Mouse (Mus musculus): ENCODE data around the gene Lgsn. TPM values are rescaled to one million over a fixed set of nuclear protein-coding genes. Genes with fewer than 3 reads are reported as not detected.

Gene Lgsn
- polyA plus RNA-seq, 1 experiment from 2014 or later = not detected

DNA sequence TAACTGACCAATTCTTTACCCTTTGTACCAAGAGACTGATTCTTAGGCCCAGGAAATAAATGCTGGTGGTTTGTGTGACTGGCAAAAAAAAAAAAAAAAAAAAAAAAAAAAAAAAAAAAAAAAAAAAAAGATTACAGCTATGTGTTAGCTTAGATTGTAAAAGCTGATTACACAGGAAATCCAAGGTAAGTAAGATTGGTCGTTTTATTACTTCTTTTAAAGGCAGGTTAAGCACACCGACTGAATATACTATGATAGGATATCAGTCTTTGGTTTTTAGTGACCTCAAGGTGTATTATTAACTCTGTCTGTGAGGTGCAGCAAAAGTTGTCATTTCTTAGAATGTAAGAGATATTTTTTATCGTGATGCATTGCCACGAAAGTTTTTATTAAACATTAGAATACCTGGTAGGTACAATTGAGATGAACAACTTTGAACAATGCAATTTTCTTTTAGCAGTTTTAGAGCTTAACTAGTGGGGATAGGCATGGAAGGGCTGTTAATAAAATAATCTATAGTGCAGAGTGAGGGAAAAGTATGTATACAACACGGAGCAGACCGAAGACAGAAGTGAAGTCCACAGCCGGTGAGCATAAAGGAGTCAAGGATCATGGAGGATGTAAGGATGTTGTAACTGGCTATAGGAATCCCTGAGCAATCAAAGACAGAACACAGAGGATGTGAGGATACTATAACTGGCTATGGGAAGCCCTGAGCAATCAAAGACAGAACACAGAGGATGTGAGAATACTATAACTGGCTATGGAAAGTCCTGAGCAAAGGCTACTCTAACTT is 10.7 kb upstream of the Lgsn start:
- H3K27me3 ChIP-seq = no peaks in the 10 kb centered on the region
- no peaks in the 10 kb centered on the region for H3K36me3 ChIP-seq
- no peak overlapping the region for H3K27ac ChIP-seq (replicated peaks)
- no peak overlapping the region for H3K4me3 ChIP-seq (replicated peaks)
- no peaks in the 10 kb centered on the region for H3K9me3 ChIP-seq (replicated peaks)
- ATAC-seq (ENCODE audit: insufficient number of reproducible peaks, low FRiP score, low TSS enrichment, low read depth) = no peak
- no peak overlapping the region for H3K4me2 ChIP-seq (replicated peaks)
- no peak overlapping the region for H3K9ac ChIP-seq
- H3K4me1 ChIP-seq = no peaks in the 10 kb centered on the region
- WGBS = 87% methylated on average over 7 of the region's 7 CpGs

DNA sequence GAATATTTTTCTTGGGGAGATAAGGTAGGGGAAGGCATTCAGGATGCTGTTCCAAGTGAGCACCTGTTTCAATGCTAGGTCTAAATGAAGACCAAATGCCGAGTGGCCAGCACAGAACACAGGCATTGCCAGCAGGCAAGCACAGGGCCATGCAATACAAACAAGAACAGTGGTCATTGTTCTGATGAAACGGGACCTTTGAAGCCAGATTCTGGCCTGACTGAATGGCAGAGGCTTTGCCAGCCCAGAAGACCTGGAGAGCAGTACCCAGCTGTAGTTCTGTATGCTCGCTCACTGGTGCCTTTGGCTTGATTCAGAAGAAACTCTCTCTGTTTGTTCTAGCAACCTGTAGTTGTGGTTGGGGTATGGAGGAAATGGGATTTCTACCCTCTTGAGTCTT is 800 bp upstream of the Lgsn start:
- Histone ChIP-seq H3K9me3 (replicated peaks) (no peaks in the 10 kb centered on the region), H3K4me1 (no peaks in the 10 kb centered on the region), H3K4me3 (replicated peaks) (no peak overlapping the region), H3K27me3 (no peaks in the 10 kb centered on the region), H3K4me2 (replicated peaks) (no peak overlapping the region), H3K9ac (no peak overlapping the region), H3K27ac (replicated peaks) (no peak overlapping the region), H3K36me3 (no peaks in the 10 kb centered on the region)
- ATAC-seq (ENCODE audit: insufficient number of reproducible peaks, low FRiP score, low TSS enrichment, low read depth) = no peak
- 62% methylated on average over 3 of the region's 3 CpGs for WGBS

GRCm38 (mm10) chr1:31178264-31178663 is 2.1 kb downstream of the Lgsn start:
- Histone ChIP-seq H3K27me3 (no peaks in the 10 kb centered on the region), H3K27ac (replicated peaks) (no peak overlapping the region), H3K9me3 (replicated peaks) (no peaks in the 10 kb centered on the region), H3K4me1 (no peaks in the 10 kb centered on the region), H3K36me3 (no peaks in the 10 kb centered on the region), H3K4me3 (replicated peaks) (no peak overlapping the region), H3K9ac (no peak overlapping the region), H3K4me2 (replicated peaks) (no peak overlapping the region)
- 29% methylated on average over 1 of the region's 1 CpGs for WGBS
- ATAC-seq (ENCODE audit: insufficient number of reproducible peaks, low FRiP score, low TSS enrichment, low read depth) = no peak

- WGBS = 62% methylated on average over 10 of the region's 10 CpGs
- no peaks in the 10 kb centered on the region for H3K36me3 ChIP-seq
- no peak overlapping the region for H3K9ac ChIP-seq
- no peaks in the 10 kb centered on the region for H3K27me3 ChIP-seq
- no peaks in the 10 kb centered on the region for H3K4me1 ChIP-seq
- H3K27ac ChIP-seq (replicated peaks) = no peak overlapping the region
- H3K4me3 ChIP-seq (replicated peaks) = no peak overlapping the region
- H3K9me3 ChIP-seq (replicated peaks) = no peaks in the 10 kb centered on the region
- ATAC-seq (ENCODE audit: insufficient number of reproducible peaks, low FRiP score, low TSS enrichment, low read depth) = no peak
- no peak overlapping the region for H3K4me2 ChIP-seq (replicated peaks)
These were observed 14.2 kb downstream of the Lgsn start for GRCm38 (mm10) chr1:31190237-31190866.

GRCm38 (mm10) chr1:31195633-31196032 is 19.4 kb downstream of the Lgsn start:
- WGBS = 78% methylated on average over 1 of the region's 1 CpGs
- no peaks in the 10 kb centered on the region for H3K4me1 ChIP-seq
- no peak for ATAC-seq (ENCODE audit: insufficient number of reproducible peaks, low FRiP score, low TSS enrichment, low read depth)

GRCm38 (mm10) chr1:31196959-31197358 is 20.8 kb downstream of the Lgsn start:
- H3K9me3 ChIP-seq (replicated peaks) = no peaks in the 10 kb centered on the region
- H3K4me3 ChIP-seq (replicated peaks) = no peak overlapping the region
- H3K4me1 ChIP-seq = no peaks in the 10 kb centered on the region
- no peak overlapping the region for H3K4me2 ChIP-seq (replicated peaks)
- H3K9ac ChIP-seq = no peak overlapping the region
- H3K36me3 ChIP-seq = no peaks in the 10 kb centered on the region
- no peak for ATAC-seq (ENCODE audit: insufficient number of reproducible peaks, low FRiP score, low TSS enrichment, low read depth)
- no peak overlapping the region for H3K27ac ChIP-seq (replicated peaks)
- no peaks in the 10 kb centered on the region for H3K27me3 ChIP-seq
- 86% methylated on average over 3 of the region's 3 CpGs for WGBS

More at GRCm38 (mm10) chr1:31195633-31196032, 19.4 kb downstream of the Lgsn start:
- Histone ChIP-seq H3K27me3 (no peaks in the 10 kb centered on the region), H3K4me3 (replicated peaks) (no peak overlapping the region), H3K9ac (no peak overlapping the region), H3K27ac (replicated peaks) (no peak overlapping the region), H3K36me3 (no peaks in the 10 kb centered on the region), H3K4me2 (replicated peaks) (no peak overlapping the region), H3K9me3 (replicated peaks) (no peaks in the 10 kb centered on the region)

GRCm38 (mm10) chr1:31203771-31204170 is 27.6 kb downstream of the Lgsn start:
- H3K9me3 ChIP-seq (replicated peaks) = no peaks in the 10 kb centered on the region
- H3K9ac ChIP-seq = no peak overlapping the region
- no peaks in the 10 kb centered on the region for H3K27me3 ChIP-seq
- H3K4me1 ChIP-seq = no peaks in the 10 kb centered on the region
- H3K27ac ChIP-seq (replicated peaks) = no peak overlapping the region
- H3K4me2 ChIP-seq (replicated peaks) = no peak overlapping the region
- no peak for ATAC-seq (ENCODE audit: insufficient number of reproducible peaks, low FRiP score, low TSS enrichment, low read depth)
- WGBS = 84% methylated on average over 10 of the region's 10 CpGs
- H3K4me3 ChIP-seq (replicated peaks) = no peak overlapping the region
- no peaks in the 10 kb centered on the region for H3K36me3 ChIP-seq

DNA sequence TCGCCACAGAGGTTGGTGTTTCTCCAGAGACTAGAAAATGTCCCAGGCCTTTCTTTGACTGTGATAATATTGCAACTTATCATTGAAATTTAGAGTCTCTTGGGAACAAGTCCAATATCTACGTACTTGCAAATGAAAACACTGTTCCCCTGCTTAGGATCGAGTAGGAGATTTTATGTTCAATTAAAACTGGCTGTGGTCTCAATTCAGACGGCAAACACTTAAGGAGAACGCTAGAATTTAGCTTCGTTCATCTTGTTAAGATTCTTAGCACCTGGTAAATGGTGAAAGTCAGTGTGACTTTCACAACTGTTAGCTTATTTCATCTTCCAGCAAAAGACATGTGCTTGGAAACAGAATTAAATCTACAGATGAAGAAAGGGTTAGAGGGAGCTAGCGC is 29.1 kb downstream of the Lgsn start:
- Histone ChIP-seq H3K36me3 (no peaks in the 10 kb centered on the region), H3K4me3 (replicated peaks) (no peak overlapping the region), H3K27me3 (no peaks in the 10 kb centered on the region), H3K27ac (replicated peaks) (no peak overlapping the region), H3K9me3 (replicated peaks) (no peaks in the 10 kb centered on the region), H3K9ac (no peak overlapping the region), H3K4me1 (no peaks in the 10 kb centered on the region), H3K4me2 (replicated peaks) (no peak overlapping the region)
- no peak for ATAC-seq (ENCODE audit: insufficient number of reproducible peaks, low FRiP score, low TSS enrichment, low read depth)
- WGBS = 85% methylated on average over 7 of the region's 7 CpGs

DNA sequence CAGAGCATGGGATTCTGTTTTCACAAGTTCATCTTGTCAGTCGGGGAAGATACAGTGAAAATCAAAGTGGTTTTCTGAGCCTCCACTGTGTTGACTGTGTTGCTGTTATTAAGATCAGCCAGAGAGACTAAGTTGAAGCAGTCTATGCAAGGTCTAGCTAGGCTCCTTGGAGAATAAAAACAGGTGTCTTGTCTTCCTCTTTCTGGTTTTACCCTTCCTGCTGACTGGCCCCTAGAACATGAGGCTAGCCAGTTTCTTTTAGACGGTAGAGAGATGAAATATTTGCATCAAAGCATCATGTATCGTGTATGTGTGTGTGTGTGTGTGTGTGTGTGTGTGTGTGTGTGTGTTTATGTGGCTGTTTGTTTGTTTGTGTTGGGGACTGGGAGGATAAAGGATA is 29.6 kb downstream of the Lgsn start:
- Histone ChIP-seq H3K27me3 (no peaks in the 10 kb centered on the region), H3K27ac (replicated peaks) (no peak overlapping the region), H3K9ac (no peak overlapping the region), H3K4me3 (replicated peaks) (no peak overlapping the region), H3K4me2 (replicated peaks) (no peak overlapping the region), H3K4me1 (no peaks in the 10 kb centered on the region), H3K9me3 (replicated peaks) (no peaks in the 10 kb centered on the region), H3K36me3 (no peaks in the 10 kb centered on the region)
- 78% methylated on average over 3 of the region's 3 CpGs for WGBS
- ATAC-seq (ENCODE audit: insufficient number of reproducible peaks, low FRiP score, low TSS enrichment, low read depth) = no peak

GRCm38 (mm10) chr1:31210144-31210543 is 33.9 kb downstream of the Lgsn start:
- H3K27me3 ChIP-seq = no peaks in the 10 kb centered on the region
- H3K36me3 ChIP-seq = no peaks in the 10 kb centered on the region
- H3K9ac ChIP-seq = no peak overlapping the region
- H3K4me2 ChIP-seq (replicated peaks) = no peak overlapping the region
- ATAC-seq (ENCODE audit: insufficient number of reproducible peaks, low FRiP score, low TSS enrichment, low read depth) = no peak
- H3K9me3 ChIP-seq (replicated peaks) = no peaks in the 10 kb centered on the region
- 0% methylated on average over 5 of the region's 5 CpGs for WGBS
- H3K4me1 ChIP-seq = no peaks in the 10 kb centered on the region
- H3K4me3 ChIP-seq (replicated peaks) = no peak overlapping the region
- H3K27ac ChIP-seq (replicated peaks) = no peak overlapping the region

GRCm38 (mm10) chr1:31214831-31215230 is 38.6 kb downstream of the Lgsn start:
- H3K4me1 ChIP-seq = no peaks in the 10 kb centered on the region
- 78% methylated on average over 1 of the region's 1 CpGs for WGBS
- H3K36me3 ChIP-seq = no peaks in the 10 kb centered on the region
- H3K27me3 ChIP-seq = no peaks in the 10 kb centered on the region
- no peak for ATAC-seq (ENCODE audit: insufficient number of reproducible peaks, low FRiP score, low TSS enrichment, low read depth)
- H3K9me3 ChIP-seq (replicated peaks) = no peaks in the 10 kb centered on the region
- H3K4me3 ChIP-seq (replicated peaks) = no peak overlapping the region
- H3K9ac ChIP-seq = no peak overlapping the region
- H3K27ac ChIP-seq (replicated peaks) = no peak overlapping the region
- no peak overlapping the region for H3K4me2 ChIP-seq (replicated peaks)

Measured in embryonic facial prominence, embryonic 15.5 days (tissue).